Mouse (Mus musculus) hindbrain, embryonic 12.5 days (tissue): Measurements from ENCODE around the gene Nelfcd. TPM values are rescaled to one million over a fixed set of nuclear protein-coding genes. Genes with fewer than 3 reads are reported as not detected.

Experiments used
- ATAC-seq: fragments of 200-750 bp; cut with Nextera tagmentation; 2 replicates; pipeline ENCODE4 v1.8.0; 2017; ENCODE audit warnings: moderate TSS enrichment; ENCODE audit not compliant: low FRiP score
- H3K27ac ChIP-seq: fragments of 300-500 bp; sonication (generic); 2 replicates; pipeline ENCODE4 v1.5.1; 2016; ENCODE audit warnings: mild to moderate bottlenecking
- H3K27me3 ChIP-seq: fragments of 300-500 bp; sonication (generic); 2 replicates; pipeline ENCODE4 v1.6.1; 2016; ENCODE audit warnings: mild to moderate bottlenecking
- H3K36me3 ChIP-seq: fragments of 300-500 bp; sonication (generic); 2 replicates; pipeline ENCODE4 v1.6.1; 2016; ENCODE audit warnings: mild to moderate bottlenecking
- H3K4me1 ChIP-seq: fragments of 300-500 bp; sonication (generic); 2 replicates; pipeline ENCODE4 v1.6.1; 2016
- H3K4me2 ChIP-seq: fragments of 300-500 bp; sonication (generic); replicated peaks from 2 replicates; pipeline ENCODE4 v1.6.1; 2016; ENCODE audit warnings: mild to moderate bottlenecking
- H3K4me3 ChIP-seq: fragments of 300-500 bp; sonication (generic); 2 replicates; pipeline ENCODE4 v1.5.1; 2016; ENCODE audit warnings: mild to moderate bottlenecking
- H3K9ac ChIP-seq: fragments of 300-500 bp; sonication (generic); 2 replicates; pipeline ENCODE4 v1.6.1; 2016; ENCODE audit warnings: mild to moderate bottlenecking, moderate library complexity
- H3K9me3 ChIP-seq: fragments of 300-500 bp; sonication (generic); replicated peaks from 2 replicates; pipeline ENCODE4 v1.6.1; 2016; ENCODE audit warnings: mild to moderate bottlenecking
- WGBS: fragments of 180-500 bp; shearing (Covaris S2); methylation state at CpG from one replicate; pipeline ENCODE4 v1.1.7; 2016; 5-methylcytosine and 5-hydroxymethylcytosine counted together
- polyA plus RNA-seq: library from polyadenylated mRNA; unstranded; fragments of >200 nt; fragmentation: Nextera tagmentation; extraction: Ambion mirVana; gene quantifications from 2 replicates; pipeline ENCODE4 v1.2.1, GENCODE M21; 2016

The Nelfcd gene
- polyA plus RNA-seq, 1 experiment from 2014 or later: 154 TPM

GRCm38 (mm10) chr2:174421107-174421506 lies 5.5 kb downstream of the Nelfcd start:
- no peaks in the 10 kb centered on the region for H3K9me3 ChIP-seq
- peaks cover 10% of the 10 kb centered on the region for H3K4me1 ChIP-seq
- H3K36me3 ChIP-seq: peaks cover 66% of the 10 kb centered on the region
- no peak overlapping the region for H3K4me2 ChIP-seq
- H3K9ac ChIP-seq: no peak overlapping the region
- H3K27ac ChIP-seq: no peak overlapping the region
- H3K4me3 ChIP-seq: no peak overlapping the region
- no peak for ATAC-seq
- WGBS: 93% methylated on average over 6 of the region's 6 CpGs
- H3K27me3 ChIP-seq: no peaks in the 10 kb centered on the region

- no peak for ATAC-seq
- Histone ChIP-seq H3K9ac (no peak overlapping the region), H3K27me3 (no peaks in the 10 kb centered on the region), H3K27ac (no peak overlapping the region), H3K4me2 (no peak overlapping the region), H3K4me1 (peaks cover 5% of the 10 kb centered on the region; the same call in 1 of the 2 replicates), H3K36me3 (peaks cover 99% of the 10 kb centered on the region), H3K9me3 (no peaks in the 10 kb centered on the region), H3K4me3 (no peak overlapping the region)
- WGBS: 91% methylated on average over 11 of the region's 11 CpGs
Observed at GRCm38 (mm10) chr2:174424301-174425085, 8.9 kb downstream of the Nelfcd start.

GRCm38 (mm10) chr2:174426856-174427255 lies 11.3 kb downstream of the Nelfcd start:
- no peak overlapping the region for H3K4me3 ChIP-seq
- H3K4me2 ChIP-seq: no peak overlapping the region
- no peak overlapping the region for H3K9ac ChIP-seq
- 93% methylated on average over 12 of the region's 12 CpGs for WGBS
- peaks cover 77% of the 10 kb centered on the region for H3K36me3 ChIP-seq
- peaks cover 6% of the 10 kb centered on the region; the same call in 1 of the 2 replicates for H3K4me1 ChIP-seq
- ATAC-seq: no peak
- H3K27ac ChIP-seq: no peak overlapping the region
- no peaks in the 10 kb centered on the region for H3K9me3 ChIP-seq
- no peaks in the 10 kb centered on the region for H3K27me3 ChIP-seq

GRCm38 (mm10) chr2:174428076-174428835 lies 12.7 kb downstream of the Nelfcd start:
- H3K9ac ChIP-seq: no peak overlapping the region
- no peaks in the 10 kb centered on the region for H3K27me3 ChIP-seq
- H3K36me3 ChIP-seq: peaks cover 71% of the 10 kb centered on the region
- H3K4me3 ChIP-seq: no peak overlapping the region
- ATAC-seq: no peak
- peaks cover 6% of the 10 kb centered on the region; the same call in 1 of the 2 replicates for H3K4me1 ChIP-seq
- H3K27ac ChIP-seq: no peak overlapping the region
- no peaks in the 10 kb centered on the region for H3K9me3 ChIP-seq
- no peak overlapping the region for H3K4me2 ChIP-seq
- WGBS: 83% methylated on average over 18 of the region's 18 CpGs

GRCm38 (mm10) chr2:174428996-174429591 lies 13.5 kb downstream of the Nelfcd start:
- H3K4me1 ChIP-seq: peaks cover 6% of the 10 kb centered on the region; the same call in 1 of the 2 replicates
- H3K9me3 ChIP-seq: no peaks in the 10 kb centered on the region
- H3K4me2 ChIP-seq: no peak overlapping the region
- H3K27me3 ChIP-seq: no peaks in the 10 kb centered on the region
- peaks cover 69% of the 10 kb centered on the region for H3K36me3 ChIP-seq
- no peak overlapping the region for H3K9ac ChIP-seq
- 79% methylated on average over 10 of the region's 10 CpGs for WGBS
- peak; percentile 67 for ATAC-seq
- no peak overlapping the region for H3K27ac ChIP-seq
- H3K4me3 ChIP-seq: no peak overlapping the region

- no peak overlapping the region for H3K9ac ChIP-seq
- no peak overlapping the region for H3K27ac ChIP-seq
- H3K4me1 ChIP-seq: peaks cover 21% of the 10 kb centered on the region
- no peak for ATAC-seq
- no peak overlapping the region for H3K4me3 ChIP-seq
- no peak overlapping the region for H3K4me2 ChIP-seq
- WGBS: 98% methylated on average over 9 of the region's 9 CpGs
- 0 out of 2 replicates have a peak, but pooled peaks cover 3% of the 10 kb centered on the region for H3K27me3 ChIP-seq
- H3K9me3 ChIP-seq: no peaks in the 10 kb centered on the region
- H3K36me3 ChIP-seq: peaks cover 20% of the 10 kb centered on the region; the same call in 1 of the 2 replicates
Observed at GRCm38 (mm10) chr2:174434943-174435342, 19.3 kb downstream of the Nelfcd start.

GRCm38 (mm10) chr2:174436076-174436701 lies 20.6 kb downstream of the Nelfcd start:
- Histone ChIP-seq H3K4me2 (no peak overlapping the region), H3K27ac (no peak overlapping the region), H3K9ac (no peak overlapping the region), H3K9me3 (no peaks in the 10 kb centered on the region), H3K36me3 (peaks cover 20% of the 10 kb centered on the region; the same call in 1 of the 2 replicates), H3K4me1 (peaks cover 21% of the 10 kb centered on the region), H3K4me3 (no peak overlapping the region), H3K27me3 (0 out of 2 replicates have a peak, but pooled peaks cover 5% of the 10 kb centered on the region)
- no peak for ATAC-seq
- WGBS: 92% methylated on average over 26 of the region's 26 CpGs

- 96% methylated on average over 7 of the region's 7 CpGs for WGBS
Observed at GRCm38 (mm10) chr2:174436916-174437696, 21.5 kb downstream of the Nelfcd start.

GRCm38 (mm10) chr2:174437697-174437982 lies 22.0 kb downstream of the Nelfcd start:
- Histone ChIP-seq H3K9me3 (no peaks in the 10 kb centered on the region), H3K4me2 (peak overlapping the region; percentile 75), H3K27me3 (0 out of 2 replicates have a peak, but pooled peaks cover 5% of the 10 kb centered on the region), H3K27ac (no peak overlapping the region), H3K4me1 (peaks cover 21% of the 10 kb centered on the region), H3K36me3 (peaks cover 17% of the 10 kb centered on the region; the same call in 1 of the 2 replicates), H3K9ac (no peak overlapping the region), H3K4me3 (no peak overlapping the region)
- WGBS: 97% methylated on average over 4 of the region's 4 CpGs
- ATAC-seq: no peak

More at GRCm38 (mm10) chr2:174436916-174437696, 21.5 kb downstream of the Nelfcd start:
- Histone ChIP-seq H3K9ac (no peak overlapping the region), H3K27ac (no peak overlapping the region), H3K9me3 (no peaks in the 10 kb centered on the region), H3K4me1 (peaks cover 21% of the 10 kb centered on the region), H3K36me3 (peaks cover 20% of the 10 kb centered on the region; the same call in 1 of the 2 replicates), H3K4me2 (no peak overlapping the region), H3K4me3 (no peak overlapping the region), H3K27me3 (0 out of 2 replicates have a peak, but pooled peaks cover 5% of the 10 kb centered on the region)
- no peak for ATAC-seq

GRCm38 (mm10) chr2:174438181-174438580 lies 22.6 kb downstream of the Nelfcd start:
- peaks cover 13% of the 10 kb centered on the region; the same call in 1 of the 2 replicates for H3K36me3 ChIP-seq
- 69% methylated on average over 11 of the region's 11 CpGs for WGBS
- peak overlapping the region; percentile 51 for H3K4me3 ChIP-seq
- H3K9ac ChIP-seq: peak overlapping the region; percentile 65; the same call in 1 of the 2 replicates
- H3K27me3 ChIP-seq: 0 out of 2 replicates have a peak, but pooled peaks cover 5% of the 10 kb centered on the region
- H3K27ac ChIP-seq: 0 out of 2 replicates have a peak overlapping the region, but pooled peaks have one; percentile 55
- peaks cover 24% of the 10 kb centered on the region for H3K4me1 ChIP-seq
- H3K9me3 ChIP-seq: no peaks in the 10 kb centered on the region
- H3K4me2 ChIP-seq: peak overlapping the region; percentile 75
- ATAC-seq: no peak; the same call in none of the 2 replicates
